Mouse (Mus musculus) liver, adult 2 months (tissue): ENCODE measurements around the gene Itpr2.
A peak's percentile ranks its signal among the peaks of the same experiment; 100 is the strongest.

ENCODE experiments used
- CTCF ChIP-seq: fragments of 200-500 bp; IDR thresholded peaks from 2 replicates; pipeline ENCODE4 v1.5.1; 2011; ENCODE audit warnings: low read depth, low read length, control low read depth
- POLR2A ChIP-seq: fragments of 200-500 bp; IDR thresholded peaks from 2 replicates; pipeline ENCODE4 v1.6.1; 2011; ENCODE audit warnings: low read length, control low read depth; ENCODE audit not compliant: insufficient read depth; ENCODE audit errors: extremely low read depth

GRCm38 (mm10) chr6:146339779-146340178, 162.2 kb downstream of the Itpr2 start:
- TF ChIP-seq CTCF (peak; percentile 93), POLR2A (no peak)
